Mouse (Mus musculus): ENCODE results near the gene Usp4. TPM values are rescaled to one million over a fixed set of nuclear protein-coding genes. Genes with fewer than 3 reads are reported as not detected.
"Not testable (repeated sequence)": the region's sequence is repeated elsewhere in the genome, so short reads cannot be mapped to it uniquely, and the experiment has no call there.

Usp4 gene
- polyA plus RNA-seq, 1 experiment: 102 TPM

- no peak for TF ChIP-seq CTCF (IDR thresholded peaks at IDR 0.05; ENCODE audit: borderline replicate concordance, insufficient read depth, low read length)
- no peak for TF ChIP-seq POLR2A (IDR thresholded peaks at IDR 0.05; ENCODE audit: low read depth, low read length)
- peaks cover 3% of the 10 kb centered on the region; the same call in 1 of the 2 replicates for H3K4me1 ChIP-seq (ENCODE audit: control insufficient read depth, insufficient read depth, low read length)
- no peak overlapping the region for H3K4me3 ChIP-seq (ENCODE audit: insufficient read depth, low read length)
- H3K27ac ChIP-seq (ENCODE audit: insufficient read depth, low read length): no peak overlapping the region
These were observed 29.2 kb upstream of the Usp4 start for GRCm38 (mm10) chr9:108318462-108318861.

- not testable (repeated sequence) for H3K4me3 ChIP-seq (ENCODE audit: insufficient read depth, low read length); H3K27ac ChIP-seq (ENCODE audit: insufficient read depth, low read length); H3K4me1 ChIP-seq (ENCODE audit: control insufficient read depth, insufficient read depth, low read length)
These were observed 25.6 kb upstream of the Usp4 start for GRCm38 (mm10) chr9:108322054-108322453.

GRCm38 (mm10) chr9:108324784-108325183 is 22.9 kb upstream of the Usp4 start:
- TF ChIP-seq CTCF (IDR thresholded peaks at IDR 0.05; ENCODE audit: borderline replicate concordance, insufficient read depth, low read length) (no peak), POLR2A (IDR thresholded peaks at IDR 0.05; ENCODE audit: low read depth, low read length) (no peak)
- Histone ChIP-seq H3K27ac (ENCODE audit: insufficient read depth, low read length) (no peak overlapping the region), H3K4me1 (ENCODE audit: control insufficient read depth, insufficient read depth, low read length) (no peaks in the 10 kb centered on the region), H3K4me3 (ENCODE audit: insufficient read depth, low read length) (no peak overlapping the region)

GRCm38 (mm10) chr9:108325811-108326210 is 21.8 kb upstream of the Usp4 start:
- H3K27ac ChIP-seq (ENCODE audit: insufficient read depth, low read length): no peak overlapping the region
- H3K4me1 ChIP-seq (ENCODE audit: control insufficient read depth, insufficient read depth, low read length): no peaks in the 10 kb centered on the region
- TF ChIP-seq CTCF (IDR thresholded peaks at IDR 0.05; ENCODE audit: borderline replicate concordance, insufficient read depth, low read length): no peak
- TF ChIP-seq POLR2A (IDR thresholded peaks at IDR 0.05; ENCODE audit: low read depth, low read length): no peak
- no peak overlapping the region for H3K4me3 ChIP-seq (ENCODE audit: insufficient read depth, low read length)

- TF ChIP-seq CTCF (IDR thresholded peaks at IDR 0.05; ENCODE audit: borderline replicate concordance, insufficient read depth, low read length) (no peak), POLR2A (IDR thresholded peaks at IDR 0.05; ENCODE audit: low read depth, low read length) (no peak)
- Histone ChIP-seq H3K4me3 (ENCODE audit: insufficient read depth, low read length) (no peak overlapping the region), H3K4me1 (ENCODE audit: control insufficient read depth, insufficient read depth, low read length) (peaks cover 9% of the 10 kb centered on the region), H3K27ac (ENCODE audit: insufficient read depth, low read length) (peak overlapping the region; percentile 98)
These were observed 9.7 kb upstream of the Usp4 start for GRCm38 (mm10) chr9:108337848-108338550.

- H3K27ac ChIP-seq (ENCODE audit: insufficient read depth, low read length): peak overlapping the region; percentile 98
- no peak overlapping the region for H3K4me3 ChIP-seq (ENCODE audit: insufficient read depth, low read length)
- H3K4me1 ChIP-seq (ENCODE audit: control insufficient read depth, insufficient read depth, low read length): peaks cover 9% of the 10 kb centered on the region
- TF ChIP-seq POLR2A (IDR thresholded peaks at IDR 0.05; ENCODE audit: low read depth, low read length) (no peak), CTCF (IDR thresholded peaks at IDR 0.05; ENCODE audit: borderline replicate concordance, insufficient read depth, low read length) (no peak)
These were observed 9.1 kb upstream of the Usp4 start for GRCm38 (mm10) chr9:108338551-108338885.

GRCm38 (mm10) chr9:108338886-108339781 is 8.5 kb upstream of the Usp4 start, which contains the start of gene Gpx1:
Gene Gpx1 (plus strand): TSS chr9:108338903.
- H3K27ac ChIP-seq (ENCODE audit: insufficient read depth, low read length): peak within 1 kb of the TSS; percentile 98
- peaks cover 9% of the 10 kb centered on the region for H3K4me1 ChIP-seq (ENCODE audit: control insufficient read depth, insufficient read depth, low read length)
- peak within 1 kb of the TSS; percentile 76 for H3K4me3 ChIP-seq (ENCODE audit: insufficient read depth, low read length)
- no peak for TF ChIP-seq CTCF (IDR thresholded peaks at IDR 0.05; ENCODE audit: borderline replicate concordance, insufficient read depth, low read length)
- peak; percentile 98 for TF ChIP-seq POLR2A (IDR thresholded peaks at IDR 0.05; ENCODE audit: low read depth, low read length)

GRCm38 (mm10) chr9:108339886-108340257 is 7.8 kb upstream of the Usp4 start:
- H3K4me1 ChIP-seq (ENCODE audit: control insufficient read depth, insufficient read depth, low read length): peaks cover 9% of the 10 kb centered on the region
- peak overlapping the region; percentile 76 for H3K4me3 ChIP-seq (ENCODE audit: insufficient read depth, low read length)
- no peak for TF ChIP-seq CTCF (IDR thresholded peaks at IDR 0.05; ENCODE audit: borderline replicate concordance, insufficient read depth, low read length)
- no peak; the same call in 1 of the 2 replicates for TF ChIP-seq POLR2A (IDR thresholded peaks at IDR 0.05; ENCODE audit: low read depth, low read length)
- peak overlapping the region; percentile 98 for H3K27ac ChIP-seq (ENCODE audit: insufficient read depth, low read length)

GRCm38 (mm10) chr9:108340258-108341138 is 7.2 kb upstream of the Usp4 start:
- TF ChIP-seq POLR2A (IDR thresholded peaks at IDR 0.05; ENCODE audit: low read depth, low read length) (peak; percentile 16; the same call in 1 of the 2 replicates), CTCF (IDR thresholded peaks at IDR 0.05; ENCODE audit: borderline replicate concordance, insufficient read depth, low read length) (no peak)

More at GRCm38 (mm10) chr9:108340258-108341138, 7.2 kb upstream of the Usp4 start:
- Histone ChIP-seq H3K27ac (ENCODE audit: insufficient read depth, low read length) (peak overlapping the region; percentile 98), H3K4me1 (ENCODE audit: control insufficient read depth, insufficient read depth, low read length) (peaks cover 9% of the 10 kb centered on the region), H3K4me3 (ENCODE audit: insufficient read depth, low read length) (peak overlapping the region; percentile 76)
